Mouse (Mus musculus) R1 (cell line): ENCODE data around the gene Rgs3.

Experiments
- DNase-seq: peaks from one replicate; pipeline ENCODE4 v3.0.0-alpha.2; 2018; ENCODE audit warnings: low read depth, low spot score

The Rgs3 gene

DNA sequence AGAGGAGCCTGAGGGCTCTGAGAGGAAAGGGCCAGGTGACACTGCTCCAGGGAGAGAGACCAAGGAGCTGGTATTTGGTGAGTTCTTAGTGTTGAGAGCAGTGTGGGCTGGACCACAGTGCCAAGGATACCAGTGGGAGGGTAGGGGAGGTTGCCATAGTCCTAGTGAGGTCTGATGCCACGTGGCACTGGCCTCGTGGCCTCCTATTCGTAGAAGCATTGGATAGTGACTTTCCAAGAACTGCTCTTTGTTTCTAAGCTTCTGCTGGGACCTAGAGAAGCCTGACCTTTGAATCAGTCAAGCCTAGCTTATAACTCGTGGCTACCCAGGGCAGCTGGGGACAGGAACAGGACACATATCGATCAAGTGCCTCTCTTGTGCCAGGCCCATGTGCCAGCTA, 164.1 kb downstream of the Rgs3 start:
- DNase-seq, result no peak

DNA sequence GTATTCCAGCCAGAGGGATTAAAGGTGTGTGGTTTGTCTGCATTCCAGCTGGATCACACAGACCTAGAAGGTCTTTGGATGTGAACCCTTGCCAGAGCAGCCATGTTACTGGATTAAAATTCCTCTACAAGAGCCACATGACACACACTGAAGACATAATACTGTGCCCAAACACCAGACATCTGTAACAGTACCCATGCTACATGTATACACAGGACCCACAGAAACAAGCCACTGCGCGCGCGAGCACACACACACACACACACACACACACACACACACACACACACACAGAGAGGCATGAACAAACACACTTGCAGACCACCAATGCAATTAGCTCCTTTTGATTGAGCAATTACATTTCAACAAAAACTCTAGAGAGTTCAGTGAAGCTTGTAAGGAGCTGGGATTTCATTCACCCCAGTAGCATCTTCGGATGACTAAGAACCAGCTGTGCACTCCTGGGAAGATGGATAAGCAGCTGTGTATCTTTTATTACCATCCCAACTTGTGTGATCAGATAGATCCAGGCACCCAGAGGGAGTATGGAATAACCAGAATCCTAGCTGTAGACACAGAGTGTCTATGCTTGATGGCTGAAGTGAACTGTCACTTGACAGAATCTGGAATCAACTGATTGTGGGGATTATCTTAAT, 166.8 kb downstream of the Rgs3 start:
- no peak for DNase-seq

DNA sequence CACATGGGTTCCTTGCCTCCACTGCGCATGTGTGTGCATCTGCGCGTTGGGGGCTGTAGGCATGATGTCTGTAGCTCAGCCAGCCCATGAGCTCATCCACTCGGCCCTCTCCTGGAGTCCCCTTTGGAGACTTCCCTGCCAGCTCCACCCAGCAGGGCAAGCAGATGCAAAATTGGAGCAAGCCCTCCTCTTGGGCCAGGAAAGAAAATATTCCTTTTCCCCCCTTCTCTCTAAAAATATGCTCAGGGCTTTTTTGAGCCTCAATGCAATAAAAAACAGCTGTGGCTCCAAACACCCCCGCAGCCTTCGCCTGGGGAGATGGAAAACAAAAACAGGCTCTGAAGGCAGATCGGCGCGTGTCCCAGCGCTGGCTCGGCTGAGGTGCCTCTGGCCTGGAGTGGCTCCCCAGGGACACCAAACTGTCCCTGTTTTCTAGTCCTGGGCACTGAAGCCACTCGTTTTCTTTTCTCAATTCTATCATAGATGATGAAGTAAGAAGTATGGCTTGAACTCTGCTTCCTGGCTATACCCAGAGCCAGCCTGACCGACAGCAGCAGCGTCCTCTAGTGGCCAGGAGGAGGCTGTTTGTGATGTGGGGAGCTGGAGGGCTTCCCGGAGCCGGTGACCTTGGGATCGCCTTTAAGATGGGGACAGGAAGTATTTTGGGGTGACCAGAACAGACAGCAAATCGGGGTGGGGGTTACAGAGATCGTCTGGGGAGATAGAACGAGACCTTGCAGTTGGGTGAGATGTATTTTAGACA, 168.1 kb downstream of the Rgs3 start:
- DNase-seq, result peak; percentile 53

DNA sequence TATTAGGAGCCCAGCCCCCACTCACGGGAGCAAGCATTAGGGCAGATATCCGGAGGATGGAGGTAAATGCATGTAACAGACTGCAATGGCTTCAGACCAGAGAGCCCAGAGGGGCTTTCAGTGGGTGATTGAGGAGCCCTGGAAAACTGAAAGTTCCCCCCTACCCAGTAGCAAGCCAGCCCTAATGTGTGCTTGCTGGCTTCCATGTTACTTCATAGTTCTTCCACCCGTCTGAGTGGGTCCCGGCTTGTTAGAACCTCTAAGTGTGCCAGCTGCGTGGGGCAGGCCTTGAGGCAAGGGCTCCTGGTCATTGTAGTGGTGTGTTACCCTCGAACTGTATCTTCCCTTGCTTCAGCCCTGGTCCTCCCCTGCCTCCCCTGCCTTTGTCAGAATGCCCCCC, 168.8 kb downstream of the Rgs3 start:
- no peak for DNase-seq

GRCm38 (mm10) chr4:62729191-62729590, 169.5 kb downstream of the Rgs3 start:
- DNase-seq, result no peak

GRCm38 (mm10) chr4:62729941-62730340, 170.3 kb downstream of the Rgs3 start:
- no peak for DNase-seq

- DNase-seq, result no peak
Observed at GRCm38 (mm10) chr4:62730861-62731260, 171.2 kb downstream of the Rgs3 start.

GRCm38 (mm10) chr4:62731531-62732063, 171.9 kb downstream of the Rgs3 start:
- no peak for DNase-seq

DNA sequence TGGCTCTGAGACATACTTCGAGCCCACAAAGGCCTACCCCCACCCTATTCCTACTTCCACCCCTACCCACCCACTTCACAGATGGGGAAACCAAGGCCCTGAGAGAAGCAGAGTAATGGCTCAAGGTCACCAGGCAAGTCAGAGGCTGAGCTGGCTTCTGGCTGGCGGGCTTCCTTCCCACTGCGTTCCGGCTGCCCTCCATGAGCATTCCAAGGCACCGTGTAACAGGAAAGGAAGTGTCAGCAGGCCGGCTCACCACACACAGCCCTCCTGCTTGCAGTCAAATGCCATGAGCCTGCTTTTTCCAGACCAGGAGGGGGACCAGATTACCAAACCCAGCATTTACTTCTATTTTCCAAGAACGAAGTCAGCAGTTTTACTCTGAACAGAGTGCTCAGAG, 172.4 kb downstream of the Rgs3 start:
- DNase-seq, result no peak

DNA sequence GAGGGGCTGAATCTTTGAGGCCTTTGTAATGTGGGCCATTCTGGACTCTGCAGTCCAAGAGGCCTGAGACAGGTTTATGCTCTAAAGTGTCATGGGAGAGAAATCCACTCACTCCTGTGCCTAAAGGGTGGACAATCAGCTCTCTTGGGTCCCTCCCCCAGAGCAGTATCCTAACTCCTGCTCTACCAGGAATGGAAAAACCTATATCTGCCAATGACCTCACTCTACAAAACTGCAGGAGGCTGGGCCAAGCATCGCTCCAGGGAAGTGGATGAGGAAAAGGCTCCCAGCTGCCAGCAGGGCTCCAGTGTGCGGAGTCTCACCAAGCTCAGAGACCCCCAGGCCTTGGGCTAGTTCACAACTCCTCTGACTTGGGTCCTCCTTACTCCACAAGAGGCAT, 173.2 kb downstream of the Rgs3 start:
- no peak for DNase-seq

- DNase-seq, result no peak
Observed at GRCm38 (mm10) chr4:62733938-62734337, 174.3 kb downstream of the Rgs3 start.

GRCm38 (mm10) chr4:62735291-62735690, 175.6 kb downstream of the Rgs3 start:
- DNase-seq, result no peak

DNA sequence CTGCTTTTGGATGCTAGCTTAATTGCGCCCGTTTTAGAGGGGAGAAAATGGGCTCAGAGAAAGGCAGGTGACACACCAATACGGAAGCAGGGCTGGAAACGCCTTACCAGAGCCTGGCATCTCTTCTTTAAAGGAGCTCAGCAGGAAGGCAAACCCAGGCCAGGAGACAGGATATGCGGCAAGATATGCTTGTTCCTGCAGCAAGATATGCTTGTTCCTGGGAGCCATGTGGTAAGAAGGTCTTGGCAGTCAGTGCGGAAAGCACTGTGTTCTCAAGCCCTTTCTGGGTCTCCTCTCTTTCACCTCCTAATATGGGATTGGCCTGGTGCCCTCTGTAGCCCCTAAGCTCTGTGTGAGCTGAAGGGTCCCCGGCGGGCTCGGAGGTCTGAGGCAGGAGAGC, 176.2 kb downstream of the Rgs3 start:
- DNase-seq, result peak; percentile 43

DNA sequence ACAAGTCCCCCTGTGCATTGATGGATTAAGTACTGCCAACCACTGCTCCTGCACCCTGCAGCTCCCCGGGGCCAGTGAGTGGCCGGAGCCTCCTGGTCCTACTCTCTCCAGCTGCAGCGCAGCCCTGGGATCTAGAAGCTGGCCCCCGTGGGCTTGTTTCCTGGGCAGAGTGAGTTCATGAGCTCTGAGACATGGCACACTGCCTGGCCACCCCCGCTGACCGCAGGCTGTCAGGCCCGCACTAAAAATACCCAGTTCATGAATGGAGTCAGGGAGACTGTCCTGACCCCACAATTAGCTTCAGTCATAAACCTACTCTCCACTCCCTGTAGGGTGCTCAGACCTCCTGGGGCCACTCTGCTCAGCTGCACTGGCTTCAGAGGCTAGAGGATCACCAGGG, 176.8 kb downstream of the Rgs3 start:
- no peak for DNase-seq

DNA sequence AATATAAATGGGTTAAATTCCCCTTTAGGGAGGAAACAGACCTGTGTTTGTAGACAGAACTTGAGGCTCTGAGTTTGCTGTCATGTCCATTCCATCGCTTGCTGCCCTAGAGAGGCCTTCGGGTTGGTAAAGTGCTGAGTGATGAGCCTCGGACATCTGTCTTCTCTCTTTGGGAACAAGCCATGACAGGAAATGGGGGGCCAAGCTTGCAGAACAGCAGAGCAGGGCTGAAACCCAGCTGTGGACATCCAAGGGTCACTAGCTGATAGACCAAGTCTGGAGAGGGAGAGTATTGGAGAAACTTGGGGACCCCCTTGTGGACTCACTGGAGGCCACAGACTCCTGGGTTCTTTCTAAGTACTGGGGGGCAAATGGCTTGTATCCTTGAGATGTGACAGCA, 177.3 kb downstream of the Rgs3 start:
- no peak for DNase-seq

DNA sequence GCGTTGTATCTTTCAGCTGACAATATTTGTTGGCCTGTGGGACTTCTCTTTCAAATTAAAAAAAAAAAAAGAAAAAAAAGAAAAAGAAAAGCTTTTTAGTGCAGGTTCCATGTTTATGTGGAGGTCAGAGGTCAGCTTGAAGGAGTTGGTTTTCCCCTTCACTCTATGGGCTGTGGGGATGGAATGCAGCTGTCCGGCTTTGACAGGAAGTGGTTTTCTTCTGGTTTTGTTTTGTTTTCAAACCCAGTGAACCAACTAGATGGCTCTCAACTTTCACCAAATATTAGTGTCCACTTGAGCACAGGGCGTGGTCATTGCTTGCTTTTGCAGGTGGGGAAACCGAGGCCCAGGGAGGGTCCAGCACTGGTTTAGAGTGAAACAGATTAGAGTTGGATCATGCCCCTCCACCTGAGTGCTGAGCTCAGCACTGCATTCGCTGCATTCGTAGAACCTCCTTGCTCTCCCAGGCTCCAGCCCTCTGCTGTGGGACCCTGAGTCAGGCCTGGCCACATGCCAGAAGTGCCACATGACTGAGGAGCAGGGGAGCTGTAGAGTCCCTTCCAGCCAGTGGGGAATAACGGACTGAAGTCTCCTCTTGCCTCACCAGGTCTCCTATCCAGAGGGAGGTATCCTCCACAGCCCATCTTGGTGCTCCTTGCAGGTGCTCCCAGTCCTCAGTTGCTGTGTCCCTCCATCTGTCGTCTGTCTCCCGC, 178.5 kb downstream of the Rgs3 start:
- no peak for DNase-seq

GRCm38 (mm10) chr4:62738996-62739395, 179.3 kb downstream of the Rgs3 start:
- DNase-seq, result no peak

DNA sequence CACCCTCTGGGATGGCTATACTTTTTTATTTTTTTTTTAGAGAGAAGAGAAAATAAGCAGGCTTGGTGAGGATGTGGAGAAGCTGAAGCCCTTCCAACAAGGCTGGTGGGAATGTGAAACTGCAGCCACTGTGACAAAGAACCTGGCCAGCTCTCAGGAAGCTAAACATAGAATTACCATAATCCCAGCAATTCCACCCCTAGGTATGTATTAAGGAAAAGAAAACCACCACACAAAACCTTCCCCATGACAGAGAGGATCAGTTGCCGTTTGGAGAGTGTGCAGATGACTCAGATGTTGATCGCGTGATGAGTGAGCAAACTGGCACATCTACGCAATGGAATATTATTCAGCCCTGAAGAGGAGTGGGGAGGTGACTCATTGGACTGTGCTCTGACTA, 179.9 kb downstream of the Rgs3 start:
- DNase-seq, result no peak

DNA sequence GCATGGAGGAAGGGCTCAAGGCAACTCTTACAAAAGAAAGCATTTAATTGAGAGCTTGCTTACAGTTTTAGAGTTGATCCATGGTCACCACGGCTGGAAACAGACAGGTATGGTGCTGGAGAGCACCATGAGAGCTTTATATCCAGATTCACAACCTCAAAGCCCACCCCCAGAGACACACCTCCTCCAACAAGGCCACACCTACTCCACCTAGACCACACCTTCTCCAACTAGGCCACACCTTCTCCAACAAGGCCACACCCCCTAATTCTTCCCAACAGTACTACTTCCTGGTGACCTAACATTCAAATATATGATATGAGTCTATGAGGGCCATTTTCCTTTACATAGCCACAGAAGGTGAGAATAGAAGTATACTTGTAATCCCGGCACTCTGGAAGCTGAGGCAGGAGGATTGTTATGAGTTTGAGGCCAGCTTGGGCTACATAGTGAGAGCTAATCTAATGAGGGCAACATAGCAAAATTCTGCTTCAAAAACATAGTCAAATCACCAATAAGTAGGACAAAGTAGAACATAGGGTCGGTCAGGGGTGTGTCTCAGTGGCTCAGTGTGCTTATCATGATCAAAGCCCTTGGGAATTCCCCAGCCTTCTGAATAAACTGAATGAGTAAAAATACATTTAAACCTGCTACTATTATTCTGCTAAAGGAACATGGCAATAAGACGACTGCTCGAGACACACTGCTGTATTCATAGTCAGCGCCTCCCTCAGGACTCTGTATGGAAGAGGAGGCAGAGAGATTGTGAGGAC, 180.8 kb downstream of the Rgs3 start:
- peak; percentile 59 for DNase-seq

GRCm38 (mm10) chr4:62741055-62741453, 181.4 kb downstream of the Rgs3 start:
- DNase-seq, result no peak

GRCm38 (mm10) chr4:62741601-62742000, 182.0 kb downstream of the Rgs3 start:
- no peak for DNase-seq
